Mouse (Mus musculus) lung, adult 2 months (tissue): ENCODE measurements around the gene Serinc5.

Experiments used
- CTCF ChIP-seq: fragments of 200-500 bp; IDR thresholded peaks from 2 replicates; pipeline ENCODE4 v1.5.1; 2011; ENCODE audit warnings: mild to moderate bottlenecking, low read length, control low read depth; ENCODE audit not compliant: insufficient read depth
- POLR2A ChIP-seq: fragments of 200-500 bp; IDR thresholded peaks from 2 replicates; pipeline ENCODE4 v1.6.1; 2011; ENCODE audit warnings: low read depth, mild to moderate bottlenecking, control low read depth, low read length, borderline replicate concordance; ENCODE audit errors: extremely low read depth

DNA sequence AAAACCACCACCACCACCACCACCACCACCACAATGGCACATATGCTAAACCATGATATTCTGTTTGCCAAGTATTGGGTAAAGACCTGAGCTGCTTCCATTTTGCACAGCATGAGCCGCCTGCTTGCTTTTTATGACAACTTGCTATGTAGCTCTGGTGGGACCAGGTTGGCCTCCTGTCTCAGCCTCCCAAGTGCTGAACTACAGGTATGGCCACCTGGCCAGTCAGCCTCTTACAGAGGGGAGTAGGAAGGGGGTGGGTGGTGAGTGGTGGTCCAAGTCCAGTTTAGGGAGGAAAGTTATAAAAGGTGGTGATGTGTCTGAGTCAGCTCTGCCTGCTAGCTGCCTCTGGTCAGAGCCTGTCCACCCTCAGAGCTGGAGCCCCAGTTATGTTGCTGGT, 15.3 kb downstream of the Serinc5 start:
- no peak for TF ChIP-seq POLR2A
- TF ChIP-seq CTCF = no peak
